Mouse (Mus musculus) MEL (cell line): ENCODE measurements at regions not wholly inside any gene's neighbourhood (a gene's known extent, or its start where the extent isn't known, plus 50 kb on each side); places are given as distances from the start of the nearest gene placed in this dataset.
A peak's percentile ranks its signal among the peaks of the same experiment; 100 is the strongest.

Experiments
- DNase-seq: peaks from one replicate; pipeline ENCODE4 v3.0.0; 2011; ENCODE audit warnings: low read depth, low spot score
- H3K27ac ChIP-seq: 2 replicates; pipeline ENCODE4 v1.5.1; 2012; ENCODE audit warnings: low read depth, mild to moderate bottlenecking, control low read depth, low read length, moderate library complexity; ENCODE audit not compliant: control insufficient read depth
- H3K27me3 ChIP-seq, 2 experiments: fragments of 150-350 bp in 1 of 2; sonication (generic) in 1 of 2; 2 replicates each; pipeline ENCODE4 v1.6.1; 2012; ENCODE audit warnings: low read length in 2 of 2, mild to moderate bottlenecking in 2 of 2, improper control_type of control experiment in 1 of 2, moderate library complexity in 1 of 2; ENCODE audit not compliant: insufficient read depth in 2 of 2, control insufficient read depth in 1 of 2
- H3K36me3 ChIP-seq, 2 experiments: 2 replicates each; pipeline ENCODE4 v1.6.1; 2012 to 2014; ENCODE audit warnings: low read length in 2 of 2, improper control_type of control experiment in 1 of 2, inconsistent platforms in 1 of 2, mild to moderate bottlenecking in 1 of 2; ENCODE audit not compliant: insufficient read depth in 2 of 2, control insufficient read depth in 1 of 2
- H3K4me1 ChIP-seq, 2 experiments: fragments of 150-350 bp in 1 of 2; sonication (generic) in 1 of 2; 2 replicates each; pipeline ENCODE4 v1.6.1; 2012; ENCODE audit warnings: low read length in 2 of 2, improper control_type of control experiment in 1 of 2, mild to moderate bottlenecking in 1 of 2; ENCODE audit not compliant: insufficient read depth in 2 of 2, control insufficient read depth in 1 of 2
- H3K4me3 ChIP-seq, 2 experiments: fragments of 150-350 bp in 1 of 2; sonication (generic) in 1 of 2; 2 replicates each; pipeline ENCODE4 v1.5.1; 2012; ENCODE audit warnings: low read depth in 2 of 2, low read length in 2 of 2, mild to moderate bottlenecking in 2 of 2, moderate library complexity in 2 of 2, control low read depth in 1 of 2, improper control_type of control experiment in 1 of 2; ENCODE audit not compliant: control insufficient read depth in 1 of 2, insufficient read depth in 1 of 2
- H3K79me2 ChIP-seq: 2 replicates; pipeline ENCODE4 v1.6.1; 2012; ENCODE audit warnings: mild to moderate bottlenecking, low read length, moderate library complexity; ENCODE audit not compliant: control insufficient read depth, poor library complexity, insufficient read depth
- H3K9ac ChIP-seq: 2 replicates; pipeline ENCODE4 v1.6.1; 2012; ENCODE audit warnings: low read depth, mild to moderate bottlenecking, control low read depth, low read length, moderate library complexity; ENCODE audit not compliant: control insufficient read depth, poor library complexity, severe bottlenecking
- H3K9me3 ChIP-seq: fragments of 150-350 bp; sonication (generic); replicated peaks from 2 replicates; pipeline ENCODE4 v1.6.1; 2012; ENCODE audit warnings: mild to moderate bottlenecking, low read length, improper control_type of control experiment, moderate library complexity; ENCODE audit not compliant: insufficient read depth
- CHD2 ChIP-seq: IDR thresholded peaks from 2 replicates; pipeline ENCODE4 v1.6.1; 2011; ENCODE audit warnings: low read length, improper control_type of control experiment
- CTCF ChIP-seq, 3 experiments: IDR thresholded peaks in 2 of 3; conservative IDR thresholded peaks in 1 of 3; 2 replicates each; pipeline ENCODE4 v1.5.1; 2011 to 2012; ENCODE audit warnings: low read length in 3 of 3, low read depth in 2 of 3, mild to moderate bottlenecking in 2 of 3, improper control_type of control experiment in 1 of 3, inconsistent platforms in 1 of 3, mixed read lengths in 1 of 3, moderate library complexity in 1 of 3; ENCODE audit not compliant: control insufficient read depth in 1 of 3, insufficient read depth in 1 of 3, poor library complexity in 1 of 3, severe bottlenecking in 1 of 3
- ELF1 ChIP-seq: IDR thresholded peaks from 2 replicates; pipeline ENCODE4 v1.6.1; 2014; ENCODE audit warnings: low read depth, mild to moderate bottlenecking, inconsistent platforms, low read length, improper control_type of control experiment, moderate library complexity
- EP300 ChIP-seq, 2 experiments: IDR thresholded peaks; 2 replicates each; pipeline ENCODE4 v1.6.1; 2011; ENCODE audit warnings: improper control_type of control experiment in 2 of 2, low read length in 2 of 2, low read depth in 1 of 2, mild to moderate bottlenecking in 1 of 2
- ETS1 ChIP-seq: IDR thresholded peaks from 2 replicates; pipeline ENCODE4 v1.6.1; 2012; ENCODE audit warnings: low read depth, mild to moderate bottlenecking, inconsistent platforms, low read length, improper control_type of control experiment, moderate library complexity
- MAFK ChIP-seq: IDR thresholded peaks from 2 replicates; pipeline ENCODE4 v1.6.1; 2011; ENCODE audit warnings: low read depth, mild to moderate bottlenecking, low read length, improper control_type of control experiment, borderline replicate concordance
- MEF2A ChIP-seq: IDR thresholded peaks from 2 replicates; pipeline ENCODE4 v1.6.1; 2014; ENCODE audit warnings: low read depth, mild to moderate bottlenecking, inconsistent platforms, low read length, improper control_type of control experiment; ENCODE audit not compliant: poor library complexity, insufficient replicate concordance, severe bottlenecking; ENCODE audit errors: extremely low read depth
- MXI1 ChIP-seq: IDR thresholded peaks from 2 replicates; pipeline ENCODE4 v1.6.1; 2011; ENCODE audit warnings: mild to moderate bottlenecking, low read depth, low read length, improper control_type of control experiment
- TCF12 ChIP-seq: IDR thresholded peaks from 2 replicates; pipeline ENCODE4 v1.6.1; 2014; ENCODE audit warnings: low read depth, mild to moderate bottlenecking, inconsistent platforms, low read length, improper control_type of control experiment, moderate library complexity
- USF1 ChIP-seq: IDR thresholded peaks from 2 replicates; pipeline ENCODE4 v1.6.1; 2014; ENCODE audit warnings: low read depth, mild to moderate bottlenecking, inconsistent platforms, low read length, improper control_type of control experiment, moderate library complexity
- USF2 ChIP-seq, 2 experiments: IDR thresholded peaks; 2 replicates each; pipeline ENCODE4 v1.6.1; 2011 to 2012; ENCODE audit warnings: improper control_type of control experiment in 2 of 2, low read length in 2 of 2, borderline replicate concordance in 1 of 2, inconsistent platforms in 1 of 2, low read depth in 1 of 2, mild to moderate bottlenecking in 1 of 2; ENCODE audit not compliant: insufficient read depth in 1 of 2
- ZKSCAN1 ChIP-seq: IDR thresholded peaks from 2 replicates; pipeline ENCODE4 v1.6.1; 2012; ENCODE audit warnings: low read depth, mild to moderate bottlenecking, inconsistent platforms, low read length, improper control_type of control experiment, moderate library complexity
- ZMIZ1 ChIP-seq: IDR thresholded peaks from 2 replicates; pipeline ENCODE4 v1.6.1; 2012; ENCODE audit warnings: low read depth, mild to moderate bottlenecking, inconsistent platforms, low read length, improper control_type of control experiment, moderate library complexity

GRCm38 (mm10) chr19:15745026-15745777 lies 201.9 kb downstream of the Psat1 start:
- Histone ChIP-seq H3K27ac (no peak overlapping the region), H3K4me3 (no peak overlapping the region), H3K4me1 (no peaks in the 10 kb centered on the region), H3K79me2 (no peaks in the 10 kb centered on the region), H3K9me3 (no peaks in the 10 kb centered on the region), H3K36me3 (no peaks in the 10 kb centered on the region), H3K27me3 (peaks cover 0 to 5% of the 10 kb centered on the region in 2 experiments; a peak in 3 of 4 replicates), H3K9ac (no peak overlapping the region)
- DNase-seq = no peak
- TF ChIP-seq USF2 (IDR thresholded peaks at IDR 0.05; ENCODE audit: borderline replicate concordance in 1 of 2, insufficient read depth in 1 of 2, low read depth in 1 of 2, low read length in 2 of 2) (no peak), MEF2A (no peak), CHD2 (no peak), ZKSCAN1 (no peak), ETS1 (no peak), EP300 (IDR thresholded peaks at IDR 0.05; ENCODE audit: low read depth in 1 of 2, low read length in 2 of 2) (no peak), ZMIZ1 (no peak), MXI1 (no peak), MAFK (no peak), TCF12 (no peak), CTCF (IDR thresholded peaks at IDR 0.05 in 2 of 3, conservative IDR thresholded peaks at IDR 0.05 in 1 of 3; ENCODE audit: control insufficient read depth in 1 of 3, insufficient read depth in 1 of 3, low read depth in 2 of 3, low read length in 3 of 3, poor library complexity in 1 of 3, severe bottlenecking in 1 of 3) (no peak), ELF1 (no peak), USF1 (no peak)

GRCm38 (mm10) chr19:15736200-15736599 lies 210.9 kb downstream of the Psat1 start:
- DNase-seq = no peak
- Histone ChIP-seq H3K36me3 (no peaks in the 10 kb centered on the region), H3K9ac (no peak overlapping the region), H3K79me2 (no peaks in the 10 kb centered on the region), H3K4me1 (no peaks in the 10 kb centered on the region), H3K27me3 (peaks cover 1% of the 10 kb centered on the region in 2 experiments; a peak in 2 of 4 replicates), H3K27ac (no peak overlapping the region), H3K4me3 (no peak overlapping the region), H3K9me3 (no peaks in the 10 kb centered on the region)
- no peak for TF ChIP-seq MXI1
- peak; percentile 63; the same call in 1 of the 2 replicates for TF ChIP-seq MAFK
